Mouse (Mus musculus) urinary bladder, adult 18-20 months (tissue): Measurements from ENCODE around the gene Usp5.

Experiments
- DNase-seq, 2 experiments: peaks; one replicate each; pipeline ENCODE4 v3.0.0; 2022; ENCODE audit warnings: low spot score in 2 of 2, mixed read lengths in 2 of 2

Usp5 gene

DNA sequence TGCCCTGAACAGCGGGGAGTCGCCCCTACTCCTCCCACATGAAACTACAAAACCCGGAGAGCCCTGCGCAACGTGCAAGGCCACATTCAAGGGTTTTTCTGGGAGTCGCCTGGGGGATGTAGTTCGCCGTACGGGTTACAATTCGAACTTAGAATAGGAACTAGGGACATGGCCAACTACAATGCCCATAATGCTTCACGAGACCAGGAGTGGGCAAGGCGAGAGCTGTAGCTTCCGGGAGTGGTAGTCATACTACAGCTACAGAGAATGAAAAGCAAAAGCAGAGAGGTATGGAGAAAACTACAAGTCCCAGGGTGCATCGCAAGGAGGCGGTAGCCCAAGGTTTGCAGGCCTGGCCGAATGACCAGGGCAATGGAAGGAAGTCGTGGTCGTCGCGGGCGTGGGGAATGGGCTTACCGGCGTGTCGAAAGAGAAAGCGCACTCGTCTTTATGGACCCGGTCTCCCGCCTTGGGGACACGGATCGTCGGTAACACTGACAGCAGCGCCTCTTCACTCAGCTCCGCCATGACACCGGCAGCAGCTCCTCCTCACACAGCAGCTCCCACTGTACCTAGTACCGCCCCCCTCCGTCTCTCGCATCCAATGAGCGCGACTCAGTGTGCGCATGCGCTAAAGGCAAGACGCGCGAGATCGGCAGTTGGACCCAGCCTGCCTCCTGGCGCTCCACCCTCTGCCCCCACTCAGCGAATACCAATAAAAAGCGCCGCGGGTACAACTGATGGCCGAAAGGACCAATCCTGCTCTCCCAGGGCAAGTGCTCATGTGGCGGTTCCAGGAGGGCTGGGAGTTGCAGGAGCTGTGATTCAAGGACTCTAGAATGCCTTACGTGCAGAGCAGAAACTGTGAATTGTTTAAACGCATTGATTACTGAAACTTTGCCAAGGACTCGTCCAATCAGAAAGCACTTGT is at the start of gene Usp5, which contains the start of gene Cdca3:
Usp5 (minus strand) TSS at position 617 of the 931 bp plus-strand sequence.
Cdca3 (plus strand) TSS at position 680 of the 931 bp plus-strand sequence.
- DNase-seq = peak; percentile 96 to 99

DNA sequence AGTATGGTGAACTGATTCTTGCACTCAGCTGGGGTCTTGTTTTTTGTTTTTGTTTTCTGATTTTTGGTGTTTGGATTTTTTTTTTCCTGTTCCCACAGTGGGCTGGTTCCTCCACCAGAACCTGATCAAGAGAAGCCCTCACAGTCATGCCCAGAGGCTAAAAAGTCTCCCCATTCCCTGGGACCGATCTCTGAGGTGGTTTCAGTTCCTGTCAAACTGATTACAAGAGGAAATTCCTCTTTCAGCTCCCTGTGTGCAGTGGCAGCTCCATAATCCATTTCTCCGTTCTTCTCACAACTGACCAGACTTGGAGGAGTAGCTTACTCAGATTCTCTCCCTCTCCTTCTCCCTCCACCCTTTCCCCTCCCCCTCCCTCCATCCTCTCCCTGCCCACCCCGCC is 45.1 kb upstream of the Usp5 start:
- no peak for DNase-seq

DNA sequence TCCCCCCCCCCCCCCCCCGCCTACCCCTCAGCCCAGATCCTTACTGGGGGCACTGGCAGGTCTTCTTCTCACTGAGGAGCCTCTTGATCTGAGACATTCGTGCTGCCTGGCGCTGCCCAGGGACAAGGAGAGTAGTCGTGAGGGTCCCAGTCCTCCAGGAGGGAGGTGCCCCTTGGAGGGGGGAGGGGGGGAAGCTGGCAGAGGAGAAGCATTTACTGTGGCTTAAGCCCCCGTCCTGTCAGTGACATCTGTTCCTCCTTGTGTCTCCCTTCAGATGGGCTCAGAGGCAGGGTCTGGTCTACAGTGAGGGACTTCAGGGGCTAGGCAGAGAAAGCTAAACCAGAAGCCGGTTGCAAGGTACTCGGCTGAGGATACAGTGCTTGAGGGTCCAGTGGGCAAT is 37.3 kb upstream of the Usp5 start:
- no peak for DNase-seq

DNA sequence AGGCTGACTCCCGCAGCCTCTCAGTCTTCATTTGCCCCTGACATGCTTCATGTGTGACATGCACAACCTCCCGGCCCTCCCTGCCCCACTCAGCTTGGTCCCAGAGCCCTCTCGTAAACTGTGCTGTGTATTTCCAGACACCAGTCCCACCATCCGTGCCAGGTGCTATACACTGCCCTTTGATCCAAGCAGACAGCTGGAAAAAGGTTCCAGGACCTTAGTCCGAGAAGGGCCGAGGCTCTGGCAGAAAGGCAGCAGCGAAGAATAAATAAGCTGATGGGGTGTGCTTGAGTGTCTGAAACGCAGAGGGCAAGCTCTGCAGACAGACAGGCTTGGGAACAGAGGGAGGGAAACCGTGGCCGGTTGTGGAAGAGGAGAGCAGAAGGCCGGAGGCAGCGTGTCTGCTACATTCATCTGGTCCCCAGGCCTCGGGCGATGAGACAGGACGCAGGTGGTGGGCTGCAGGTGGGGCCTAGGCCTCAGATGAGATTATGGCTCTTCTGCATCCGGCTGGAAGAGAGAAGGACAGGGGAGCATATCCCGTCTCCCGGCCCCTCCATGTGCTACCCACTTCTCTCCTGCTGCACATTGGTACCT is 36.6 kb upstream of the Usp5 start:
- no peak for DNase-seq

DNA sequence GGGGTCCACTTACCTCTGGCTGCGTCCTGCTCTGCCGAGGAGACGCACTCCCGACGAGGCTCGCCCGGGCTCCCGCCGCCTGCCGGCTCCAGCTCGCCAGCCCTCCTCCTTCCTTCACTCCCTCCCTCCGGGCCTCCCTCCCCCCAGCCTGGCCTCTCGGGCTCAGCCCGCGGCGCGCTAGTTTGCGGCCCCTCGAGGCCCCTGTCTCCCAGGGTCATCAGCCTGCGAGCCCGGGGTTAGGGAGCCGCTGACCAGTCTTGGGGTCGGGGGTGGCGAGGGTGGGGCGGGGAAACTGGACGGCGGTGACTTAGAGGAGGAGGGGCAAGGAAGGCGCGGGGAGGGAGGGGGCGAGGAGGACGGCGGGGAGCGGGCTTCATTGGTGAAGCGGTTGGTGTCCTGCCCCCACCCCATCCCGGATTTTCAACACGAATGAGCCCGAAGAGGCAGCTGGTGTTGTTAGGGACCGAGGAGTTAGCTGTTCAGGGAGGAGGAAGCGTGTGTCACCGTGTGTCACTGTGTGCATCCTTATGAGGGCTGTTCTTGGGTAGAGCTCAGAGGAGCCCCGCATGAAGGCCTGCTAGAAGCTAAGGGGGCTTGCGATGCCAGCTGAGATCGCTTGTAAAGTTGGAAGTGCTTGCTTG is 34.5 kb upstream of the Usp5 start, which contains the start of gene Gpr162:
Gpr162 (minus strand) TSS at position 326 of the 641 bp plus-strand sequence.
- DNase-seq = peak; percentile 31 to 41

DNA sequence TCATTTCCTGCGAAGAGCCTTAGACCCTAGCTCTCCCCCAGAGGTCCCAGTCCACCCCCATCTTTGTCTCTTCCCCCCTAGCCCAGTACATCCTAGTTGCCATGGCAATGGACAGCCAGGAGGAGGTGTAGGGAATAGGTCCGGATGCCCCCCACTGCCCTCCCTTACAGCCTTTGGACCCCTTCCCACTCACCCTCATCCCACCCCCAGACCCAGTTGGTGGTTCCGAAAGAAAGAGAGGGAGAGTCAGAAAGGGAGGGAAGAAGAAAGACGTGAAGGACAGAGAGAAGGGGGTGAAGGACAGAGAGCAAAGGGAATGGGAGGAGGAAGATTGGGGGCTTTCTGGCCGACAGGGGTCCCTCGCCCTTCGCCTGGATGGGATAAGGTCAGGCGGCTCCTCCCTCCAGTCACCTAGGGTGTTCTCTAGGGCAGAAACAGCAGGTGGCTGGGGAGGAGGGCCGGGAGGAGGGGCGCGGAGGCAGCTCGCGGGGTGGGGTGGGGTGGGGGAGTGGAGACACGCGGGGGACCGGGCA is 33.9 kb upstream of the Usp5 start:
- no peak for DNase-seq

DNA sequence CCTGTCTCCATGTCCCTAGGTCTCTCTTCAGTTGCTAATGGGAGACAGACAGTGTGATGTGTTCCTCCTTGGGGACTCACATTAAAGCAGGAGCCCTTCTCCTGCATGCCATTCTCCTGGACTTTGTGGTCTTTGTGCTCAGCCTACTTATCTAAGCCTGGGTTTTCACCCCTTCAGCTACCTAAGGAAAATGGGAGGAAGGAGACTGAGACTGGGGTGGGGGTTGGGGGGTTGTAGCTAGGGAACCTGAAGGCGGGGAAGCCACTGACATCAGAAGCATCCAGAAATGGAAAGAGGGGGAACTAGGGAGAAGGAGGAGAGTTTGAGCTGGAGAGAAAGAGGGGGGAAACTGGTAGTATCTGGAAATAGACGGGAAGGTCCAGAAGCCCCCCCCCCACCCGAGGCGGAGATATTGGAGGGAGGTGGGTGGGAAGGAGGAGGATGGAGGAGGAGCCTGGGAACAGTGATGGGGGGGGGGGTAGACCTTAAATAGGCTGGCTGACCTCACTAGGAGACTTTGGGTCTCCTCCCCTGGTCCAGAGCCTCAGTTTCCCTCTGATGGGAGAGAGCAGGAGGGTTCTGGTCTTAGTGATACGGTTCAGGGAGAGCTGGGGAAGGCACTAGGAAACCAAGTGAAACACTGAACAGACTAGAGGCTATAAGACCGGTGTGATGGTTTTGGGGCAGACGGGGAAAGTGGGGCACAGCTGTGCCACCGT is 33.3 kb upstream of the Usp5 start:
- no peak for DNase-seq

DNA sequence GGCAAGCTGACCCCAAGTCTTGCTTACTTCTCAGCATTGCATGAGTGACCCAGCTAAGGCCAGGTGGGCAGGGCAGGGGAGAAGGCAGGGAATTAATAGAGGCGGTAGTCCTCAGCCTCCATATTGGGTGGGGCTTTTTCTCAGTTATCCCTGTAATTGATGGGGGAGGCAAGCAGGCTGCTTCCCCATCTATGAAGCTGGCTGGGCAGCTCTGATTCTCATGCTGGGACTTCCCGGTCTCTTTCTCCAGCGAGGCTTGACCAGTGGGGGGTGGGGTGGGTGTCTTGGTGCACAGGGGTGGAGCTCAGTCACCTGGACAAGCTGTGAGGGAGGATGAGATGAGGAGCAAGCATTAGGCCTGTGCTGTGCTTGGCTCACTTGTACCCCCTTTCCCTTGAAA is 32.5 kb upstream of the Usp5 start:
- no peak for DNase-seq

DNA sequence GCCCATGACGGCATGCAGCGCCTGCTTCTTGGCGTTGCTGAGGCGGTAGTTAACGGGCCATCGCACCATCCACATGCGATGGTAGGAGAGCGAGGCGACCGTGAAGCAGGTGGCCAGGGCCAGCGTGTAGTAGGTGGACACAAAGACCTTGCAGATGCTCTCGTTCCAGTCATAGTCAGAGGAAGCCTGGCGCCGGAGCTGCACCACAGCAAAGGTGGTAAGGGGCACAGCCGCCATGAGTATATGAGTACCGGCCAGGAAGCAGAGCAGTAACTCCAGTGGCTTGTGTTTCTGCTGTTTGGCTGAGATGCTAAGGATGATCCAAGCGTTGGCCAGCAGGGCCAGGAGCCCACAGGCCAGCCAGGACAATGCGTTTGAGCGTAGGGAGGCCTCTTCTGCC is 32.0 kb upstream of the Usp5 start:
- no peak for DNase-seq

DNA sequence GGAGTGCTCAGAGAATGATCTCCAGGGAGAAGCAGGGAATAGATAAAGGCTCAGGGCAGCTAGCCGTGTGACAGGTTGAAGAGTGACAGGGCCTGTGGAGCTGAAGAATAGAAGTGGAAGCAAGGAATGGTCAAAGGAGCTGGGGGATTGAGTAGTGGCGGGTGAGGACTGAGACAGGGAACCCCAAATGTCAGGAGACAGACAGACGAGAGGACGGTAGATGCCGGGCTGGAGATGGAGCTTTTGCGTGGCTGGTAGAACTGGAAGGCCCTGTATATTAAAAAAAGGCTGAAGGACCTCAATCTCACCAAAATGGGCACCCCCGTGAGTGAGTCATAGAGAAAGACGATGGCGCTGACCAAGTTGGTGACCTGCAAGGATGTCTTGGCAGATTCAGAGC is 31.2 kb upstream of the Usp5 start:
- no peak for DNase-seq

DNA sequence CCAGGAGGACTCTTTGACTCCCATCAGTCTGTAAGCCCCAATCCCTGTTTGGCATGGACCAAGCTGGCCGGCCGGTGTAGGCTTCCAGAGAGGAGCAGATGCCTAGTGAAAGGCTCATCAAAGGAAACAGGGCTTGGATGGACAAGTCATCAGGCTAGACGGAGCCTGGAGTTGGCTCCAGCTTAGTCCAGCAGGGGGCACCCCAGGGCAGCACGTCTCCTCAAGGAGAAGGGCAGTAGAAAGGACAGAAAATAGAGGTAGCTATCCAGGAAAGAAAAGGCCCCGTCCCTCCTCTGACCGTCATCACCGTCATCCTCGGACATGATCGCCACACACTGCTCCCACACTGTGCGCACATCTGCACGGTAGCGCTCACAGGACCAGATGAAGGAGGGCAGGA is 30.4 kb upstream of the Usp5 start:
- DNase-seq = peak; percentile 67 to 89

DNA sequence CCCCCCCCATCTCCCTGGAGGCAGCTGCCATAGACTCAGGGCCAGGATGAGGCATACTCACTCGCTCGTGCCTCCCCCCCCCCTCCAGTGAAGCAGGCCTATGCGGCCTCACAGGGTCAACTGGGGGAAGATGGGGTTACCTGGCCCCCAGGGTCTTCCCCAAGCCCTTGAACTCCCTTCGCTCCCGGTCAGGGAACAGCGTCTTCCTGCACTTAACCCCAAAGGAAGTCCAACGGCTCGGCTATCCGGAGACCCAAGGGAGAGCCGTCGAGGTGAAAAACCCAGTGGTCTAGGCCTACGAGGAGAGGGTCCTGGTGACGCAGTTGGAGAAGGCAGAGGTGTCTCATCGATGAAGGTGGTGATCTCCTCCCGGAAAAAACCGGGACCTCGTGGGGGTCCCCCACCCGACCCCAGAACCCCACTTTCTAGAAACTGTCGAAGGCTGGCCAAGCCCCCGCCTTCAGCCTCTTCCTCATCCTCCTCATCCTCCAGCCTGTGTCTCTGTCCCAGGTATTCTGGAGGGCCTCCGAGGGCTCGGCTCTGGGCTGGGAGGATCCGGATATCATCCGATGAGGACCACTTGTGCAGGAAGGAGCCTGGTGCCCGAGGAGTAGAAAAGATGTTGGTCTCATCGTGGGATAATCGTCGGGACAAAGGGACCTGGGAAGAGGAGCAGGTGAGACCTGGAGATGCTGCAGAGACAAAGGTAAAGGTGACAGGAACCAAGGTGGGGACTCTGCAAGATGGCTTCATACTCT is 29.5 kb upstream of the Usp5 start:
- no peak for DNase-seq

DNA sequence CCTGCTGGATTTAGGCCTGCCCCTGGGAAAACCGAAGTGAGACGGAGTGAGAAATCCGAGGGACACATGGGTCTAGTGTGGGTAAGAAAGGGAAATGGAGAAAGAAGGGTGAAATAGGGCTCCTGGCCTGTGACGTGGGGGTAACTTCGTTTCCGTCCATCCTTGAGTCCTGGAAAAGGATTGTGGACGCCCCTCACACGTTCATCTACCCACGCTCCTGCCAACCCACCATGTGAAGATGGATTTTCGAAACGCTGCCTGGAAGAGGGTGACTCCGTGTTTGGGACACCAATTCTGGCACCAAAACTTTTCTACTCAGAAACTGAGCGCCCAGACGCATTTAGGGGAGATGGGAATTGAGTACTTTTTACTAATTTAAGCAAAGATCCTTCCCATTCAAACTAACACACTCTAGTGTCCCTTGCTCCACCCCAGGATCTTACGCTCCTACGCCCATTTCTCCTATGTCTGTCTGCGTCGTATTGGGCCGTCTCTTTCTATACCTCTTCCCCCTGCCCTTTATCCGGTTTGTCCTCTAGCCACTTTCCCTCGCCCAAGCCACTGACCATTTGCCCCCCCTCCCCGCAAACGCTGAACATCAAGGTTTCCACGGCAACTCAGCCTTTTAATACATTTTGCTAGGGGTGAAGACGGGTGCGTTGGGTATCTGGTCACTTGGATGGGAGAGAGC is 28.7 kb upstream of the Usp5 start:
- no peak for DNase-seq

DNA sequence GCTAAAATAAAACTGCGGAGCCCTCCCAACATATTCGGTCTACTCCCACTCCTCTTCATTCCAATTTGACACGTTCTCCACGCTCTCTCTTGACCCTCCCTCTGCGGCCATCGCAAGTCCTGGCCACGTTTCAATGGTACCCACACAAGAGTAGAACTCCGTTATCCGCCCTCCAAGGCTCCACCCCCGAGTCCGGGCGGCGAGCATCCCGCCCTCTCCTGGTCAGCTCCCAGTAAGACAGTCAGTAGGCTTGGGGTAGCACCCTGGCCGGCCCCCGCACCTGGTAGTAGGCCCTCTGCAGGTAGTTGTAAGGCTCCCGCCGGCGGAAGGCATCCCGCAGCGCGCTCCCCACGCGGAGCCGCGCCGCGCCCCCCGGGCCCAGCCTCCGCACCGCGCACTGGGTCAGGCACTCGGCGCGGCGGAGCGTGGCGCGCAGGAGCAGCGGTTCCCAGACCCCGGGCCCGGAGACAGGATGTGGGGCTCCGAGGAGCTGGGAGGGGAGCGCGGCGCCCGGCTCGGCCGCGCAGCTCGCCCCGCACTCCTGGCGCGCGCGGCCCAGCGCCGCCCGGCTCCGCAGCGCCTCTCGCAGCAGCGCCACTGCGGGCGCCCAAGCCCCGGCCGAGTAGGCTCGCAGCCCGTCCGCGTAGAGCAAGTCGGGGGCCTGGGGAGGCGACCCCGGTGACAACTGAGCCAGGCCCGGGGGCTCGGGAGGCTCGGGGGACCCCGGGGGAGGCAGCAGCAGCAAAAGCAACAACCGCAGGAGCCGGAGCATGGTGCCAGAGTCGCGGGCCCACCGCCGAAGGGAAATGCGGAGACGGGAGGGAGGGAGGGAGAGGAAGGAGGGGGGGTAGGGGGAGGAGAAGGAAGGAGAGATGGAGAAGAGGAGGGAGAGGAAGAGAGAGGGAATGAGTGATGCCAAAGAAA is 27.9 kb upstream of the Usp5 start, which contains the start of gene P3h3:
P3h3 (minus strand) TSS at position 837 of the 924 bp plus-strand sequence.
- peak; percentile 73 for DNase-seq

DNA sequence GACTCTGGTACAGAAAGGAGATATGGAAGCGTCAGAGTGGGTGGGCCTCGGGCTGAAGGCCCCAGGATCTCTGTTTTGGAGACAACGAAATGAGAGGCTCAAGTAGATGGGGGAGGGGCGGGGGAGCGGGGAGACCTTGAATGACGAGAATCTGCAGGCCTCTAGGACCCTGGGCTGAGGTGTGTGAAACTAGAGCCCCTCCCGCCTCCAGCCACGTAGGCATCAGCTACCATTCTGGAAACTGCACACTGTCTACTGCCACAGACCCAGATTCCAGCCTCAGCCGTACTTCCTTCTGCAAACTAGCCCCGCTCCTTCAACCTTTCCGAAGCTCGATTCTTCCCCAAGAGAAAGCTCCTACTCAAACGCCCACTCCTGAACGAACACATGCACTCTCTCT is 27.0 kb upstream of the Usp5 start:
- DNase-seq = no peak

DNA sequence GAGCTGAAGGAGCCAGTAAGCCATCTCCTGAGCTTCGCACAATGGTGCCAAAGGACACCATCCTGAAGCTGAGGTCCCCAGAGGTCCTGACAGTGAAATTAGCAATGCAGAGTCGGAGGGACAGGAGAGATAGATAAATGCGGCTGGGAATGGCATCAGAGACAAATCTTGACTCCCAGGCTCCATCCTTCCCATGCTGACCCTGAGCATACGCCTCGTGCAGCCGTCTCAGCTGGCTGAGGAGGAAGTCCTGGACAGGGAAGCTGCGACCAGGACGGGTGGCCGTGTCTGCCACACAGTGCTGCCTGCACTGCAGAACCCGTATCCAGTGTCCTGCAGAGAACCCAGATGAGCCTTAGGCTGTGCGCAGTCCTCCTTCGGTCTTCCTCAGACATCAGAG is 25.4 kb upstream of the Usp5 start:
- DNase-seq = no peak

DNA sequence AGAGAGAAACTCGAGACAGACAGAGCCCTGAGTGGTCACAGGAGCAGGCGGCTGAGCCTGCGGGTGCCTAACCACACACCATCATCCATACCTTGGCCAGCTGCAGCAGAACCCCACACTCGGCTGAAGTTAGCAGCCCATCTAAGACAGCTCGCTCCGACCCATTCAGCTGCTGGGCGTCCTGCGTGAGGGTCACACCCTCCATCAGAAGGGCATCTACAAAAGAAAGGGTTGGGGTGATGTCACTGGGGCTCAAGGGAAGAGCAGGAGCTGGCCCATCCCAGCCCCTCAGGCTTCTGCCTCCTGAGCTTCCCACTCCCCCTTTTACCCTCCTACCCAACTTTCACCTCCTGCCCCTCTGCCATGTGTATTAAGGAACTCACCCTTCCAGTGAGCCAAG is 21.3 kb upstream of the Usp5 start:
- no peak for DNase-seq

DNA sequence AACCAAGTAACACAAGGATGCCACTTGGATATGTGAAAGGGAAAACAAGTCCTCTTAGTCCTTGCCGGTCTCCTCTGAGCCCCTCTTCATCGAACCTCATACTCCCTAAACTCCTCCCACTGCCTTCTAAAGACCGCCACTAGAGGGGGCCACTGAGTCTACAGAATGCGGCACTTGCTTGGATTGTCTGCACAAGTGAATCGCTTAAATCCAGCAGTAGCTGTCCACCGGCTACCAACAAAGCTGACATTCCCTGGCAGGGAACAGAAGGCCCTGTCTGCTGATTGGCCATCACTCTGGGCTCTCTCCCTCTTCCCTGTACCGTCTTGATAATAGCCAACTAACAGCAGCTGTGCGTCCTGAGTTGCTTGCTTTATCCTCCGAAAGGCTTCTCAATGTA is 18.0 kb upstream of the Usp5 start:
- peak; percentile 78 to 89 for DNase-seq
